Mouse (Mus musculus) midbrain, embryonic 12.5 days (tissue): ENCODE measurements around the gene Cx3cr1. TPM values are rescaled to one million over a fixed set of nuclear protein-coding genes. Genes with fewer than 3 reads are reported as not detected.

ENCODE experiments used
- ATAC-seq: fragments of 200-750 bp; cut with Nextera tagmentation; 2 replicates; pipeline ENCODE4 v1.8.0; 2017; ENCODE audit warnings: low read depth, moderate TSS enrichment, moderate library complexity; ENCODE audit not compliant: low FRiP score
- H3K27ac ChIP-seq: fragments of 300-500 bp; sonication (generic); replicated peaks from 2 replicates; pipeline ENCODE4 v1.5.1; 2016; ENCODE audit warnings: mild to moderate bottlenecking
- H3K27me3 ChIP-seq: fragments of 300-500 bp; sonication (generic); 2 replicates; pipeline ENCODE4 v1.6.1; 2016; ENCODE audit warnings: mild to moderate bottlenecking
- H3K36me3 ChIP-seq: fragments of 300-500 bp; sonication (generic); 2 replicates; pipeline ENCODE4 v1.6.1; 2016
- H3K4me1 ChIP-seq: fragments of 300-500 bp; sonication (generic); 2 replicates; pipeline ENCODE4 v1.6.1; 2016
- H3K4me2 ChIP-seq: fragments of 300-500 bp; sonication (generic); replicated peaks from 2 replicates; pipeline ENCODE4 v1.6.1; 2016; ENCODE audit warnings: mild to moderate bottlenecking, moderate library complexity
- H3K4me3 ChIP-seq: fragments of 300-500 bp; sonication (generic); 2 replicates; pipeline ENCODE4 v1.5.1; 2016; ENCODE audit warnings: mild to moderate bottlenecking
- H3K9ac ChIP-seq: fragments of 300-500 bp; sonication (generic); replicated peaks from 2 replicates; pipeline ENCODE4 v1.6.1; 2016; ENCODE audit warnings: mild to moderate bottlenecking, moderate library complexity
- H3K9me3 ChIP-seq: fragments of 300-500 bp; sonication (generic); 2 replicates; pipeline ENCODE4 v1.6.1; 2016; ENCODE audit warnings: mild to moderate bottlenecking
- WGBS: fragments of 180-500 bp; shearing (Covaris S2); methylation state at CpG from one replicate; pipeline ENCODE4 v1.1.7; 2016; 5-methylcytosine and 5-hydroxymethylcytosine counted together
- polyA plus RNA-seq: library from polyadenylated mRNA; unstranded; fragments of >200 nt; fragmentation: Nextera tagmentation; extraction: Ambion mirVana; gene quantifications from 2 replicates; pipeline ENCODE4 v1.2.1, GENCODE M21; 2016

Gene Cx3cr1
- polyA plus RNA-seq, 1 experiment from 2014 or later = 7.7 TPM

DNA sequence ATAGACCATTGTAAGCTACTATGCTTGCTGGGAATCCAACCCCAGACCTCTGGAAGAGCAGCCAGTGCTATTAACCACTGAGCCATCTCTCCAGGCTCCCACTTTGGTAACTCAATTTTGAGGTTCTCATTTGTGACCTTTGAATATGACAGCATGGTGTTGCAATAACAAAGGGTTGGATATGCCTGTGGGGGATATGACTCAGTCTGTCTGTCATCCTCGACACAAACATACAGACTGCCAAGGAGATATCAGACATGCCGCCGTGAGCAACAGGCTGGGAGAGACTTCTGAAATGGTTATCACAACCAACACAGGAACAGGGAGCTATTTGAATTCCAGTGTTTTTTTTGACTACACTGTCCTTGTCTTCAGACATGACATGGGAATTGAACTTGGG lies 20.3 kb downstream of the Cx3cr1 start:
- H3K4me1 ChIP-seq = no peaks in the 10 kb centered on the region
- H3K27ac ChIP-seq = no peak overlapping the region
- no peaks in the 10 kb centered on the region for H3K9me3 ChIP-seq
- no peaks in the 10 kb centered on the region for H3K36me3 ChIP-seq
- ATAC-seq = no peak
- H3K27me3 ChIP-seq = no peaks in the 10 kb centered on the region
- WGBS = 80% methylated on average over 3 of the region's 3 CpGs
- no peak overlapping the region for H3K4me3 ChIP-seq
- no peak overlapping the region for H3K9ac ChIP-seq
- no peak overlapping the region for H3K4me2 ChIP-seq

- no peak for ATAC-seq
- Histone ChIP-seq H3K27me3 (no peaks in the 10 kb centered on the region), H3K9me3 (no peaks in the 10 kb centered on the region), H3K27ac (no peak overlapping the region), H3K4me3 (no peak overlapping the region), H3K36me3 (no peaks in the 10 kb centered on the region), H3K4me2 (no peak overlapping the region), H3K4me1 (no peaks in the 10 kb centered on the region), H3K9ac (no peak overlapping the region)
- WGBS = 73% methylated on average over 6 of the region's 6 CpGs
These were observed 21.2 kb downstream of the Cx3cr1 start for GRCm38 (mm10) chr9:120048495-120048894.

DNA sequence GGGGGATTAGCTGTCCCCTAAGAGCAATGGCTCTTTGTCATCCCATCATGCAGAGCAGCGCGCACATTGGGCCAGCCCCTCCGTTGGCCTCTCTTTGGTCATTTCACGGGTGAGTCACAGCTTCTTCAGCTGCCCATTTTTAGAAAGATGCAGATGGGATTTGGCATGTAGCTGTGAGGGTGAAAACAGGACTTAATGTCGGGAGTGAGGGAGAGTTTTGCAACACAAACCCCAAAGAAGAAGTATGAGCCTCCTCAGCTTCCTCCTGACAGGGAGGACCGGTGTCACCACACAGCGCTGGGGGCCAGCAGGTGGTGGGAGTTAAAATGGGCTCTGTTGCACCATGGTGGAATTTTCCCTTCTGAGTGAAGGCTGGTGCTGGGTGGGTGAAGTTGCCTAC lies 26.6 kb downstream of the Cx3cr1 start:
- no peak for ATAC-seq
- Histone ChIP-seq H3K9ac (no peak overlapping the region), H3K9me3 (no peaks in the 10 kb centered on the region), H3K4me1 (no peaks in the 10 kb centered on the region), H3K36me3 (no peaks in the 10 kb centered on the region), H3K4me3 (no peak overlapping the region), H3K27me3 (no peaks in the 10 kb centered on the region), H3K27ac (no peak overlapping the region), H3K4me2 (no peak overlapping the region)
- WGBS = 78% methylated on average over 7 of the region's 7 CpGs

DNA sequence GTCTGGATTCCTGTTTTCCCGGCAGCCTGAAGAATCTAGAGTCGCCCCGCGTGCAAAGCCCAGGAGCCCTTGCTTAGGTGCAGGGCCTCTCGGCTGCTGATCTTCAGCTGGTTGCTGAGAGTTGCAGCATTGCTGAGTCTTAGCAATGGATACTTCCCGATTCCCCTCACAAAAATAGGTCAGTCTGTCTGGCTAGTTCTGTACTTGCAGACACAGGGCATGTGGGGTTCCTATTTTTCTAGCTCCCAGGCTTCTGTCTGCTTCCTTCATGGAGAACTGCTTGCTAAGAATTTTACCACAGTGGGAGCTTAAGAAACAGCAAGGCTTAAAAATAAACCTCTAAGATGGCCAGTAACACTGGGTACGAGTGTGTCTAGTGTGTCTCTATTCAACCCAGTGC lies 32.3 kb downstream of the Cx3cr1 start:
- H3K4me2 ChIP-seq = no peak overlapping the region
- no peak overlapping the region for H3K9ac ChIP-seq
- H3K9me3 ChIP-seq = no peaks in the 10 kb centered on the region
- 86% methylated on average over 7 of the region's 7 CpGs for WGBS
- H3K27ac ChIP-seq = no peak overlapping the region
- H3K4me3 ChIP-seq = no peak overlapping the region
- ATAC-seq = no peak
- no peaks in the 10 kb centered on the region for H3K27me3 ChIP-seq
- no peaks in the 10 kb centered on the region for H3K36me3 ChIP-seq
- no peaks in the 10 kb centered on the region for H3K4me1 ChIP-seq

GRCm38 (mm10) chr9:120034375-120034774 lies 35.3 kb downstream of the Cx3cr1 start:
- ATAC-seq = no peak
- no peaks in the 10 kb centered on the region for H3K36me3 ChIP-seq
- H3K9ac ChIP-seq = no peak overlapping the region
- WGBS = 71% methylated on average over 8 of the region's 8 CpGs
- H3K4me2 ChIP-seq = no peak overlapping the region
- no peak overlapping the region for H3K4me3 ChIP-seq
- no peaks in the 10 kb centered on the region for H3K27me3 ChIP-seq
- no peaks in the 10 kb centered on the region for H3K9me3 ChIP-seq
- no peaks in the 10 kb centered on the region for H3K4me1 ChIP-seq
- no peak overlapping the region for H3K27ac ChIP-seq

GRCm38 (mm10) chr9:120032710-120033109 lies 37.0 kb downstream of the Cx3cr1 start:
- no peak for ATAC-seq
- H3K9me3 ChIP-seq = no peaks in the 10 kb centered on the region

GRCm38 (mm10) chr9:120030421-120030820 lies 39.3 kb downstream of the Cx3cr1 start:
- Histone ChIP-seq H3K4me2 (no peak overlapping the region), H3K9me3 (no peaks in the 10 kb centered on the region), H3K4me1 (no peaks in the 10 kb centered on the region), H3K27me3 (peaks cover 8% of the 10 kb centered on the region; the same call in 1 of the 2 replicates), H3K4me3 (no peak overlapping the region), H3K27ac (no peak overlapping the region), H3K36me3 (no peaks in the 10 kb centered on the region), H3K9ac (no peak overlapping the region)
- WGBS = 89% methylated on average over 10 of the region's 10 CpGs
- no peak for ATAC-seq

More at GRCm38 (mm10) chr9:120032710-120033109, 37.0 kb downstream of the Cx3cr1 start:
- H3K4me3 ChIP-seq = no peak overlapping the region
- H3K9ac ChIP-seq = no peak overlapping the region
- no peaks in the 10 kb centered on the region for H3K4me1 ChIP-seq
- H3K27me3 ChIP-seq = no peaks in the 10 kb centered on the region
- no peak overlapping the region for H3K27ac ChIP-seq
- WGBS = 89% methylated on average over 6 of the region's 6 CpGs
- no peak overlapping the region for H3K4me2 ChIP-seq
- H3K36me3 ChIP-seq = no peaks in the 10 kb centered on the region

DNA sequence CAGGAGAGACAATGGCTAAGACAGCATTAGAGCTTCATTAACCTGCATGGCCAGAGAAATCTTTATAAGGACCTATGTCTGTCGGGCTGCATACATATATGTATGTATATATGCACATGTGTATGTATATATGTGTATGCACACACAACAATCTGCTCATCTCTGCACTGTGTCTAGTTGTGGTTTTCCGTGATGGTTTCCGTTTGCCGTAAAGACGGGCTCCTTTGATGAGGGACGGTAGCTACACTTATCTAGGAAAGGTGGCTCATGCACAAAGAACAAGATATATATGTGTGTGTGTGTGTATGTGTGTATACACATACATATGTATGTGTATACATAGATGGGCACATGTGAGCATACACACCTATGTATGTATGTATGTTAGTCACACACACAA lies 39.8 kb downstream of the Cx3cr1 start:
- no peaks in the 10 kb centered on the region for H3K36me3 ChIP-seq
- H3K4me2 ChIP-seq = no peak overlapping the region

DNA sequence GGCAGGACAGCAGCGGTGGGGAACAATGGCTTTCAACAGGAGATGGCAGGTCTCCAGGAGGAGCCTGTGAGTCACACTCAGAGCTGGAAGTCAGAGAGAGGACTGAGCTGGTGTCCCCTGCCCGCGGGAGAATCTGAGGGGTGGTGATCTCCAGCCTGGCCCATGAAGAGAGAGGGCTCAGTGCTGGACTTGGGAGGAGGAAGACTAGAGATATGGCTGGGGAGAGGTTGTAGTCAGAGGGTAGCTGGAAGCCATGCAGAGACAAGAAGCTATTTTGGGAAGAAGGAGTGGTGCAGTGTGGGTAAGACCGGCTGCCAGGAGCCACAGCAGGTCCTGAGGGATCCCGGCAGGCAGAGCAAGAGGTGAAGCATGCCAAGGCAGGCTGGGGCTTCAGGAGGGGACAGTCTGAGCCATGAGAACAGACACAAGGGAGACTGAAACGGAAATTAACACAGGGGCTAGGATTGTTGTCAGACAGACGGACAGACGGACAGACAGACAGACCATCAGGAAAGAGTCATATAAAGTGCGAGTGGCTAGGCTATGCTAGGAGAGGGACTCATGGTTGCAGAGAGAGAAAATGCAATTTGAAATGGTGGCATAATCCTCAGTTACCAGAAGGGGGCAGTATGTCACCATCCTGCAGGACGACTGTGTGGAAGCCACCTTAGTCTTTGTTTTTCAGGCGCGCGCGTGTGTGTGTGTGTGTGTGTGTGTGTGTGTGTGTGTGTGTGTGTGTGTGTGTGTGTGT lies 42.1 kb downstream of the Cx3cr1 start:
- Histone ChIP-seq H3K27me3 (peaks cover 8% of the 10 kb centered on the region; the same call in 1 of the 2 replicates), H3K4me3 (no peak overlapping the region), H3K9ac (no peak overlapping the region), H3K4me1 (no peaks in the 10 kb centered on the region), H3K9me3 (no peaks in the 10 kb centered on the region), H3K27ac (no peak overlapping the region), H3K36me3 (no peaks in the 10 kb centered on the region), H3K4me2 (no peak overlapping the region)
- WGBS = 31% methylated on average over 14 of the region's 14 CpGs
- ATAC-seq = peak; percentile 62; the same call in 1 of the 2 replicates

More for the DNA sequence above, 39.8 kb downstream of the Cx3cr1 start:
- no peak overlapping the region for H3K27ac ChIP-seq
- peaks cover 8% of the 10 kb centered on the region; the same call in 1 of the 2 replicates for H3K27me3 ChIP-seq
- H3K9ac ChIP-seq = no peak overlapping the region
- no peaks in the 10 kb centered on the region for H3K9me3 ChIP-seq
- no peaks in the 10 kb centered on the region for H3K4me1 ChIP-seq
- ATAC-seq = no peak
- WGBS = 94% methylated on average over 6 of the region's 6 CpGs
- no peak overlapping the region for H3K4me3 ChIP-seq

DNA sequence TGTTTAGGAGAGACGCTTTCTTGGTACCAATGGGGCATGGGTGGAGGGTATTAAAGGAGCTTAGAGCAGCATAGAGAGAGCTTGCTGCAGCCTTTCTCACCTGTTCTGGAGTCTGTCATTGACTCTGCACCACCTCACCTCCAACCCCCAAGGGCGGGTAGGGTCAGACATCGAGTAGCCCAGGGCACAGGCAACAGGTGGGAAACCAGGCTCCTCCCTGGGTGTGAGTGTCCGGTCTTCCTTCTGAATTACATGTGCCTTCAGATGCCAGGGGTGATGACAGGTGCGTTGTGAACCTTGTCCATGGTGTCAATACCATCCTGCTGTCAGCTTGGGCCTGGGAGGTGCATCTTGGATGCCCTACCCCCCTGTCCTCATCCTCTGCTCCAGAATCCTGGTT lies 45.1 kb downstream of the Cx3cr1 start:
- ATAC-seq = no peak
- no peaks in the 10 kb centered on the region for H3K36me3 ChIP-seq
- WGBS = 81% methylated on average over 5 of the region's 5 CpGs
- no peaks in the 10 kb centered on the region for H3K9me3 ChIP-seq
- no peak overlapping the region for H3K4me2 ChIP-seq
- no peaks in the 10 kb centered on the region for H3K4me1 ChIP-seq
- H3K27me3 ChIP-seq = peaks cover 8% of the 10 kb centered on the region; the same call in 1 of the 2 replicates
- no peak overlapping the region for H3K4me3 ChIP-seq
- no peak overlapping the region for H3K9ac ChIP-seq
- no peak overlapping the region for H3K27ac ChIP-seq

GRCm38 (mm10) chr9:120024171-120024570 lies 45.5 kb downstream of the Cx3cr1 start:
- Histone ChIP-seq H3K27me3 (peaks cover 8% of the 10 kb centered on the region; the same call in 1 of the 2 replicates), H3K4me3 (no peak overlapping the region), H3K27ac (no peak overlapping the region), H3K4me2 (no peak overlapping the region), H3K9me3 (no peaks in the 10 kb centered on the region), H3K4me1 (no peaks in the 10 kb centered on the region), H3K36me3 (no peaks in the 10 kb centered on the region), H3K9ac (no peak overlapping the region)
- 84% methylated on average over 10 of the region's 10 CpGs for WGBS
- ATAC-seq = no peak

DNA sequence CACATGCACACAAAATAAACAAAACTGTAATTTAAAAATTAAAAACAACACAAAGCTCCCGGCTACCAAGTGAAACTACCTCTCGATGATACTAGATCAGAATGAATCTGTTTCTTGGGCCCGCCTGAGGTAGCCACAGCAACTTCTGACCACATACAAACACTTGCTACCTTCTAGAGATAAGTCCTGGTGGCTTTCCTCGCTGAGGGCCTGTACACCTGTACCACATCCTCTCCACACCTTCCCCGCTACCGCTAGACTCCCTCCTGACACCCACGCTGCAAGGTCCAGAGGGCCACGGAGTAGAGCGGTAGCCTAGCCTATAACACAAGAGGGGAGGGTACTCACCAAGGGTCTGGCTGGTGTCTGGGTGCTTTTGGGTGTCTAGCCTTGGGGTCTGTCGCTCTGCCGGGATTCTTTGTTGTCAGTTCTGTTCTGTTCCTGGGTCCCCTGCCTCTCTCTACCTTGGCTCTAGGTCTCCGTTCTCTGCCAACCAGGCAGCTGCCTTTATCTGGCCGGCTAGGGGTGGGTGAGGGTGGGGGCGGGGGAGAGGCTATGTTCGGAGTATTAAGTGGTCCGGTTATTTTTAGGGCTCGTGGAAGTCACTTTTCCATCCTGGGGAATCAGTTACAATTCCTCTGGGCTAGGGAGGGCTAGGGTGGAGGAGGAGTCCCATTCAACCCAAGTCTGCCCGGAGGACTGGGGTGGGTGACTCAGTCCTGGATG lies 46.4 kb downstream of the Cx3cr1 start, which contains the start of gene Xirp1:
Xirp1 (minus strand) TSS at position 513 of the 726 bp plus-strand sequence.
- Histone ChIP-seq H3K27ac (no peak within 1 kb of the TSS), H3K9me3 (no peaks in the 10 kb centered on the region), H3K4me2 (no peak within 1 kb of the TSS), H3K27me3 (peaks cover 8% of the 10 kb centered on the region; the same call in 1 of the 2 replicates), H3K4me1 (no peaks in the 10 kb centered on the region), H3K36me3 (no peaks in the 10 kb centered on the region), H3K9ac (no peak within 1 kb of the TSS), H3K4me3 (no peak within 1 kb of the TSS)
- ATAC-seq = no peak
- 86% methylated on average over 18 of the region's 18 CpGs for WGBS
